Mouse (Mus musculus): Measurements from ENCODE around the gene Clec12b. TPM values are rescaled to one million over a fixed set of nuclear protein-coding genes. Genes with fewer than 3 reads are reported as not detected.

Clec12b gene
- total and polyA plus RNA-seq, 3 experiments = not detected

DNA sequence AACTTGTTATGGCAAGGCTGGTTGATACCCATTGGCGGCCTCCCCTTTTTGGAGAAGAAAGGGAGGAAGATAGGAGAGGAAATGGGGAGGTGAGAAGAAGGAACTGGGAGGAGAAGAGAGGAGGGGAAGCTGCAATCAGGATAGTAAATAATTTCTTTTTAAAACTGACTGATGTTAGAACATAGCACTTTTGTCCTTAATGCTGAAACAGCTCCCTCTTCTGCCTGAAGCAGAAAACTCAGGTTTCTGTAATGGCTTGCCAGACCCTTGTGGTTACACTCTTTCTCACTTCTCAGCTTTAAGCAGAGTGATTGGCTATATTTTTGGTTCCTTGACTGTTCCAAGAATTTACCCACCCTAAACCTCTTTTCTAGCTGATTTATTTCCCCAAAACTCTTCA lies 59.7 kb downstream of the Clec12b start (continued):
- TF ChIP-seq TCF12 (IDR thresholded peaks at IDR 0.05; ENCODE audit: low read depth, low read length) (no peak), POLR2AphosphoS2 (IDR thresholded peaks at IDR 0.05; ENCODE audit: low read depth, low read length) (no peak), MAX (IDR thresholded peaks at IDR 0.05; ENCODE audit: low read length) (no peak), JUND (conservative IDR thresholded peaks at IDR 0.05; ENCODE audit: low read depth, low read length) (no peak), ETS1 (conservative IDR thresholded peaks at IDR 0.05; ENCODE audit: low read depth, low read length) (no peak), MAZ (IDR thresholded peaks at IDR 0.05; ENCODE audit: low read depth, low read length) (no peak)

Other genes starting within 250 kb of the Clec12b start
- 50.7 and 53.4 TPM in 2 replicates for gene Clec2d, start 205.3 kb downstream of the Clec12b start, total RNA-seq (2012; rRNA removed)
- 19.7 and 25.9 TPM in 2 replicates for gene Clec2d, start 205.3 kb downstream of the Clec12b start, total RNA-seq (2014; rRNA removed)
- gene Clec2d, start 205.3 kb downstream of the Clec12b start, polyA plus RNA-seq (2012; ENCODE audit: insufficient read length, low read depth) = 5.1 and 6.0 TPM in 2 replicates
- gene Cd69, start 110.4 kb downstream of the Clec12b start, total RNA-seq (2012; rRNA removed) = 112 and 132 TPM in 2 replicates
- 229 and 269 TPM in 2 replicates for gene Cd69, start 110.4 kb downstream of the Clec12b start, total RNA-seq (2014; rRNA removed)
- 71.2 and 71.3 TPM in 2 replicates for gene Cd69, start 110.4 kb downstream of the Clec12b start, polyA plus RNA-seq (2012; ENCODE audit: insufficient read length, low read depth)
- 2.0 and 2.8 TPM in 2 replicates for gene 4922502D21Rik, start 54.1 kb downstream of the Clec12b start, total RNA-seq (2012; rRNA removed)
- gene 4922502D21Rik, start 54.1 kb downstream of the Clec12b start, total RNA-seq (2014; rRNA removed) = 0.23 and 0.42 TPM in 2 replicates
- 0.46 and 0.61 TPM in 2 replicates for gene 4922502D21Rik, start 54.1 kb downstream of the Clec12b start, polyA plus RNA-seq (2012; ENCODE audit: insufficient read length, low read depth)
- 1.7 TPM in 2 replicates for gene Clec12a, start 43.2 kb downstream of the Clec12b start, total RNA-seq (2012; rRNA removed)
- gene Clec12a, start 43.2 kb downstream of the Clec12b start, total RNA-seq (2014; rRNA removed) = 11.9 and 12.6 TPM in 2 replicates
- 6.5 and 8.0 TPM in 2 replicates for gene Clec12a, start 43.2 kb downstream of the Clec12b start, polyA plus RNA-seq (2012; ENCODE audit: insufficient read length, low read depth)
- not detected in 2 replicates for gene Clec1b, start 11.4 kb upstream of the Clec12b start, total RNA-seq (2012; rRNA removed)
- not detected in 2 replicates for gene Clec1b, start 11.4 kb upstream of the Clec12b start, total RNA-seq (2014; rRNA removed)
- not detected in 2 replicates for gene Clec1b, start 11.4 kb upstream of the Clec12b start, polyA plus RNA-seq (2012; ENCODE audit: insufficient read length, low read depth)
- not detected in 2 replicates for gene Clec9a, start 23.0 kb upstream of the Clec12b start, total RNA-seq (2012; rRNA removed)
- gene Clec9a, start 23.0 kb upstream of the Clec12b start, total RNA-seq (2014; rRNA removed) = not detected in 2 replicates
- not detected in 2 replicates for gene Clec9a, start 23.0 kb upstream of the Clec12b start, polyA plus RNA-seq (2012; ENCODE audit: insufficient read length, low read depth)
- not detected in 2 replicates for gene Clec1a, start 66.1 kb upstream of the Clec12b start, total RNA-seq (2012; rRNA removed)
- not detected in 2 replicates for gene Clec1a, start 66.1 kb upstream of the Clec12b start, total RNA-seq (2014; rRNA removed)
- gene Clec1a, start 66.1 kb upstream of the Clec12b start, polyA plus RNA-seq (2012; ENCODE audit: insufficient read length, low read depth) = not detected in 2 replicates
- gene Olr1, start 121.3 kb upstream of the Clec12b start, total RNA-seq (2012; rRNA removed) = not detected in 2 replicates
- not detected in 2 replicates for gene Olr1, start 121.3 kb upstream of the Clec12b start, total RNA-seq (2014; rRNA removed)
- gene Olr1, start 121.3 kb upstream of the Clec12b start, polyA plus RNA-seq (2012; ENCODE audit: insufficient read length, low read depth) = not detected in 2 replicates
- gene Tmem52b, start 126.7 kb upstream of the Clec12b start, total RNA-seq (2012; rRNA removed) = not detected in 2 replicates
- not detected in 2 replicates for gene Tmem52b, start 126.7 kb upstream of the Clec12b start, total RNA-seq (2014; rRNA removed)
- gene Tmem52b, start 126.7 kb upstream of the Clec12b start, polyA plus RNA-seq (2012; ENCODE audit: insufficient read length, low read depth) = not detected in 2 replicates
- 43.9 and 46.3 TPM in 2 replicates for gene Gabarapl1, start 147.3 kb upstream of the Clec12b start, total RNA-seq (2012; rRNA removed)
- gene Gabarapl1, start 147.3 kb upstream of the Clec12b start, total RNA-seq (2014; rRNA removed) = 75.2 and 80.8 TPM in 2 replicates
- gene Gabarapl1, start 147.3 kb upstream of the Clec12b start, polyA plus RNA-seq (2012; ENCODE audit: insufficient read length, low read depth) = 96.2 and 102 TPM in 2 replicates
- gene Klre1, start 192.0 kb upstream of the Clec12b start, total RNA-seq (2012; rRNA removed) = not detected in 2 replicates
- not detected in 2 replicates for gene Klre1, start 192.0 kb upstream of the Clec12b start, total RNA-seq (2014; rRNA removed)
- not detected in 2 replicates for gene Klre1, start 192.0 kb upstream of the Clec12b start, polyA plus RNA-seq (2012; ENCODE audit: insufficient read length, low read depth)
- not detected in 2 replicates for gene Klrd1, start 205.9 kb upstream of the Clec12b start, total RNA-seq (2012; rRNA removed)
- gene Klrd1, start 205.9 kb upstream of the Clec12b start, total RNA-seq (2014; rRNA removed) = 0.49 TPM in 1 of 2 replicates, not detected in the other
- gene Klrd1, start 205.9 kb upstream of the Clec12b start, polyA plus RNA-seq (2012; ENCODE audit: insufficient read length, low read depth) = not detected in 2 replicates
- gene Klrk1, start 238.0 kb upstream of the Clec12b start, total RNA-seq (2012; rRNA removed) = not detected in 2 replicates
- gene Klrk1, start 238.0 kb upstream of the Clec12b start, total RNA-seq (2014; rRNA removed) = not detected in 2 replicates
- not detected in 2 replicates for gene Klrk1, start 238.0 kb upstream of the Clec12b start, polyA plus RNA-seq (2012; ENCODE audit: insufficient read length, low read depth)